ENCODE assay signal across 15 mouse cellular contexts in genomic region chr10:114578926-114579325, GRCm38 (mm10).
DNase-seq lines count a peak whose midpoint lies in the region; ATAC-seq lines count a peak whose summit lies in the region.
"Had no signal": no experiment of that assay in that cellular context is flagged by ENCODE, and none has a peak within 500 bp of the region (broad histone marks: within the 10 kb centered on the region; RNA-seq: fewer than 3 reads in every experiment).

No protein-coding gene starts in this region.

- H3K4me1 ChIP-seq in intestine, embryonic 16.5 days (ENCODE audit: control insufficient read depth, insufficient read depth, low read length): no peaks in the 10 kb centered on the region
- H3K4me1 ChIP-seq: heart, embryonic 15.5 days; megakaryocyte, embryonic 14.5 days had no signal

- no peak overlapping the region for H3K4me2 ChIP-seq in intestine, embryonic 16.5 days (ENCODE audit: low read depth, low read length)
- H3K4me2 ChIP-seq: heart, embryonic 15.5 days; hindbrain, embryonic 14.5 days had no signal

- H3K27me3 ChIP-seq in intestine, embryonic 16.5 days (replicated peaks; ENCODE audit: control insufficient read depth, insufficient read depth, low read length): no peaks in the 10 kb centered on the region
- H3K27me3 ChIP-seq: CH12.LX; heart, embryonic 15.5 days; megakaryocyte, embryonic 14.5 days; Patski had no signal

- no peak overlapping the region for H3K4me3 ChIP-seq in intestine, embryonic 16.5 days (ENCODE audit: low read length)
- H3K4me3 ChIP-seq: heart, embryonic 15.5 days; megakaryocyte, embryonic 14.5 days had no signal

- H3K36me3 ChIP-seq in intestine, embryonic 16.5 days (ENCODE audit: control insufficient read depth, insufficient read depth, low read length): no peaks in the 10 kb centered on the region
- H3K36me3 ChIP-seq: heart, embryonic 15.5 days had no signal

- 73% methylated on average over 2 of the region's 2 CpGs for WGBS in intestine, embryonic 16.5 days

- H3K27ac ChIP-seq in intestine, embryonic 16.5 days (ENCODE audit: low read length): no peak overlapping the region
- H3K27ac ChIP-seq: heart, embryonic 15.5 days; hindbrain, embryonic 14.5 days had no signal

- DNase-seq in layer of hippocampus, adult 9-11 months: peak; percentile 13
- DNase-seq in layer of hippocampus, postnatal 36 days: no peak
- peak; percentile 25 for DNase-seq in right cerebral cortex, postnatal 14 days
- no peak for DNase-seq in right cerebral cortex, postnatal 25 days
- DNase-seq in cerebellum, adult 8-10 months: peak; percentile 47
- DNase-seq in telencephalon, adult 2 months (ENCODE audit: low read depth, low spot score): peak; percentile 6
- DNase-seq: heart, adult 11 months; kidney, adult 2 months; thymus, postnatal 14 days had no signal

- ATAC-seq in intestine, embryonic 16.5 days: no peak
- ATAC-seq: Patski had no signal

- no peaks in the 10 kb centered on the region for H3K9me3 ChIP-seq in intestine, embryonic 16.5 days (ENCODE audit: control insufficient read depth, low read length)
- H3K9me3 ChIP-seq: heart, embryonic 15.5 days had no signal

- no peak overlapping the region for H3K9ac ChIP-seq in intestine, embryonic 16.5 days (ENCODE audit: low read depth, low read length)
- H3K9ac ChIP-seq: heart, embryonic 15.5 days; hindbrain, embryonic 14.5 days had no signal

Comparison
In these comparisons a context has a peak if more than half of its experiments do, and no peak if none do; other contexts are left out.
1. DNase-seq: peak in layer of hippocampus, adult 9-11 months (single experiment), right cerebral cortex, postnatal 14 days (single experiment), cerebellum, adult 8-10 months (single experiment) and telencephalon, adult 2 months (single experiment); none in layer of hippocampus, postnatal 36 days (0 of 2) and right cerebral cortex, postnatal 25 days (single experiment).